ENCODE assay signal across 14 mouse cellular contexts in genomic region chr14:48302471-48303186, GRCm38 (mm10).
A peak's percentile ranks its signal among the peaks of the same experiment; 100 is the strongest.
DNase-seq lines count a peak whose midpoint lies in the region; ATAC-seq lines count a peak whose summit lies in the region.
"Had no signal": no experiment of that assay in that cellular context is flagged by ENCODE, and none has a peak within 500 bp of the region (broad histone marks: within the 10 kb centered on the region; RNA-seq: fewer than 3 reads in every experiment).

No protein-coding gene starts in this region.

- no peak overlapping the region for H3K9ac ChIP-seq in liver, embryonic 12.5 days
- no peak overlapping the region for H3K9ac ChIP-seq in limb, embryonic 13.5 days
- H3K9ac ChIP-seq: hindbrain, embryonic 15.5 days had no signal

- 26% methylated on average over 10 of the region's 10 CpGs for WGBS in liver, embryonic 12.5 days (ENCODE audit: insufficient replicate concordance)
- WGBS in limb, embryonic 13.5 days, result 59% methylated on average over 10 of the region's 10 CpGs

- H3K4me1 ChIP-seq in liver, embryonic 12.5 days, result peaks cover 3% of the 10 kb centered on the region; the same call in 1 of the 2 replicates
- peaks cover 15% of the 10 kb centered on the region for H3K4me1 ChIP-seq in limb, embryonic 13.5 days

- H3K27ac ChIP-seq in liver, embryonic 12.5 days, result no peak overlapping the region
- no peak overlapping the region for H3K27ac ChIP-seq in limb, embryonic 13.5 days
- H3K27ac ChIP-seq: hindbrain, embryonic 15.5 days had no signal

- no peak overlapping the region for H3K4me2 ChIP-seq in liver, embryonic 12.5 days
- H3K4me2 ChIP-seq in limb, embryonic 13.5 days (replicated peaks), result no peak overlapping the region
- H3K4me2 ChIP-seq: hindbrain, embryonic 15.5 days; midbrain, embryonic 11.5 days had no signal

- no peak overlapping the region for H3K4me3 ChIP-seq in liver, embryonic 12.5 days
- no peak overlapping the region for H3K4me3 ChIP-seq in limb, embryonic 13.5 days
- H3K4me3 ChIP-seq: erythroblast, embryonic 14.5 days; hindbrain, embryonic 15.5 days had no signal

- no peaks in the 10 kb centered on the region for H3K36me3 ChIP-seq in liver, embryonic 12.5 days
- no peaks in the 10 kb centered on the region for H3K36me3 ChIP-seq in limb, embryonic 13.5 days
- H3K36me3 ChIP-seq: hindbrain, embryonic 15.5 days had no signal

- no peaks in the 10 kb centered on the region for H3K9me3 ChIP-seq in liver, embryonic 12.5 days (replicated peaks)
- H3K9me3 ChIP-seq in limb, embryonic 13.5 days, result peaks cover 3% of the 10 kb centered on the region; the same call in 1 of the 2 replicates
- H3K9me3 ChIP-seq: hindbrain, embryonic 15.5 days had no signal

- peaks cover 4% of the 10 kb centered on the region; the same call in 1 of the 2 replicates for H3K27me3 ChIP-seq in liver, embryonic 12.5 days (replicated peaks)
- H3K27me3 ChIP-seq in limb, embryonic 13.5 days, result no peaks in the 10 kb centered on the region
- H3K27me3 ChIP-seq: hindbrain, embryonic 15.5 days had no signal

- intact Hi-C loops in heart, postnatal 36 days (cut with DNase I), result no loop called here

- ATAC-seq in liver, embryonic 12.5 days, result no peak
- peak; percentile 76 for ATAC-seq in granulocyte monocyte progenitor cell, adult 5-6 weeks (replicated peaks; ENCODE audit: poor library complexity, severe bottlenecking)
- peak; percentile 66; the same call in 1 of the 2 replicates for ATAC-seq in limb, embryonic 13.5 days (ENCODE audit: low FRiP score, low read depth)
- ATAC-seq in cerebellum, adult (ENCODE audit: insufficient number of reproducible peaks, low FRiP score, low TSS enrichment), result no peak

- peak; percentile 81 for DNase-seq in heart, adult 11 months
- DNase-seq in heart, postnatal 36 days, result no peak
- peak; percentile 4 for DNase-seq in liver
- no peak for DNase-seq in embryo, embryonic 9.5 days (ENCODE audit: extremely low spot score)
- DNase-seq: cerebellum, postnatal 10 days; kidney, postnatal 14 days; thymus, postnatal 14 days had no signal

Comparison
In these comparisons a context has a peak if more than half of its experiments do, and no peak if none do; other contexts are left out.
1. DNase-seq: peak in heart, adult 11 months (single experiment) and liver (single experiment); none in heart, postnatal 36 days (0 of 2) and embryo, embryonic 9.5 days (single experiment).
2. ATAC-seq: peak in granulocyte monocyte progenitor cell, adult 5-6 weeks (single experiment) and limb, embryonic 13.5 days (single experiment); none in liver, embryonic 12.5 days (single experiment) and cerebellum, adult (single experiment).